Mouse (Mus musculus): Measurements from ENCODE around the gene Dcaf4. TPM values are rescaled to one million over a fixed set of nuclear protein-coding genes. Genes with fewer than 3 reads are reported as not detected.

Gene Dcaf4
- polyA plus RNA-seq, 1 experiment from 2014 or later: 19.7 TPM

DNA sequence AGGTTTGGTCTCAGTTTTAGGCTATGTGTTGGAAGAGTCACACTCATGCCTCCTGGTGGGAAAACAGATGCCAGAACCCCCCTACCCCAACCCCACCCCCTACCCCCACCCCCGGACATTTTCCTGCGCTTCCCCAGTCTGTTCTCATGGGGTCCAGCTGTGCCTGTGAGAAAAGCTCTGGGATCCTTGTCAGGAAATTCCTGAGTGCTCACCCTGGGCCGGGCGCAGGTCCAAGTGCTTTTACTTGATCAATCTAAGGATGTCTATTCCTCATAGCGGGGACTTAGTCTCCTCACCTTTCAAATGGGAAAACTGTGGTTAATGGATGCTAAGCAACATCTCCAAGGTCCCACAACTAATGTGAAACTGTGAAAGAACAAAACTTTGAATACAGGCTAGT is 7.1 kb upstream of the Dcaf4 start:
- TF ChIP-seq EP300 (optimal IDR thresholded peaks at IDR 0.05): no peak
- TF ChIP-seq CTCF (IDR thresholded peaks at IDR 0.05; ENCODE audit: low read depth): no peak
- no peak for DNase-seq (ENCODE audit: low spot score)
- ATAC-seq (ENCODE audit: low FRiP score, low TSS enrichment): no peak

DNA sequence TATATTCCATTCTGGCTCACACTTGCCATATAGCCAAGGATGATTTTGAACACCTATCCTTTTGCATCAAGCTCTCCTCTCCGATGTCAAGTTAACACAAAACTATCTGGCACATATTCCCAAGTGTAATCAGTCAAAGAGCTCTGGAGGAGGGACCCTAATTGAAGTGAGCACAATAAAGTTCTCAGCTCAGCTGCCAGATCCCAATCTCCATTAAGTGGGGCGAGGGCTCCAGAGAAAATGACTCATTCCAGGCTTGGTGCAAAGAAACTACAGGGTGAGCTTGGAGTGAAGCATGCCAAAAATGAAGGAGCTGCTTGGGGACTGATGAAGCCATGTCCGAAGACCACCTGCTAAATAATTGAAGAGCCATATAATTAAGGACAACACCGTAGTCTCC is 6.0 kb upstream of the Dcaf4 start:
- no peaks in the 10 kb centered on the region for H3K9me3 ChIP-seq (ENCODE audit: control insufficient read depth, low read length)
- no peak overlapping the region for H3K9ac ChIP-seq (ENCODE audit: low read length)
- WGBS: 55% methylated on average over 4 of the region's 4 CpGs
- no peaks in the 10 kb centered on the region for H3K36me3 ChIP-seq (ENCODE audit: control insufficient read depth, insufficient read depth, low read length)
- no peak overlapping the region for H3K27ac ChIP-seq (replicated peaks)
- DNase-seq (ENCODE audit: low spot score) (no peak), ATAC-seq (ENCODE audit: low FRiP score, low TSS enrichment) (no peak)
- H3K27me3 ChIP-seq (ENCODE audit: control insufficient read depth, insufficient read depth, low read length): no peaks in the 10 kb centered on the region
- TF ChIP-seq EP300 (optimal IDR thresholded peaks at IDR 0.05) (no peak), CTCF (IDR thresholded peaks at IDR 0.05; ENCODE audit: low read depth) (no peak)
- H3K4me3 ChIP-seq (ENCODE audit: low read depth, low read length): no peak overlapping the region
- no peak overlapping the region for H3K4me2 ChIP-seq (replicated peaks; ENCODE audit: low read depth)
- no peaks in the 10 kb centered on the region for H3K4me1 ChIP-seq (replicated peaks; ENCODE audit: control insufficient read depth, insufficient read depth)

More for the DNA sequence above, 7.1 kb upstream of the Dcaf4 start:
- 24% methylated on average over 5 of the region's 5 CpGs for WGBS
- H3K36me3 ChIP-seq (ENCODE audit: control insufficient read depth, insufficient read depth, low read length): no peaks in the 10 kb centered on the region
- no peaks in the 10 kb centered on the region for H3K27me3 ChIP-seq (ENCODE audit: control insufficient read depth, insufficient read depth, low read length)
- H3K9ac ChIP-seq (ENCODE audit: low read length): no peak overlapping the region
- H3K9me3 ChIP-seq (ENCODE audit: control insufficient read depth, low read length): no peaks in the 10 kb centered on the region
- no peak overlapping the region for H3K4me3 ChIP-seq (ENCODE audit: low read depth, low read length)
- H3K4me2 ChIP-seq (replicated peaks; ENCODE audit: low read depth): no peak overlapping the region
- H3K4me1 ChIP-seq (replicated peaks; ENCODE audit: control insufficient read depth, insufficient read depth): no peaks in the 10 kb centered on the region
- no peak overlapping the region for H3K27ac ChIP-seq (replicated peaks)

DNA sequence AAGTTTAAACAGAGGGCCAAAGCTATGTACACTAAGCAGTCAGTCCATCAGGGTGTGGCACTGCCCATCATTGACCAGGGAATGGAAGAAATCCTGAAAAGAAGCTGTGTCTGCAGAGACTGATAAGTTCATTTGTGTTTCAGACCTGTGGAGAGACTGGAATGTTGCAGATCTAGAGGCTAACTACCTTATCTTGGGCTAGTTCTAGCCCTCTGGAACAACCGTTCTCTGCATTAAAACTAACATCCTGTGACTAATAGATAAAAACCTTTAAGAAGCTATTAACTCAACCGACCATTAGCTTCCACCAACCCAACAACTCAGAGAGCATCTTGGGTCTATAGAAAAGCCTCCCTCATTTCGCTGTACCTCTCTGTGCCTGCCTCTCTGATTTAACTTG is 2.7 kb upstream of the Dcaf4 start:
- no peak for DNase-seq (ENCODE audit: low spot score)
- H3K9ac ChIP-seq (ENCODE audit: low read length): no peak overlapping the region
- no peak overlapping the region for H3K4me2 ChIP-seq (replicated peaks; ENCODE audit: low read depth)
- H3K4me3 ChIP-seq (ENCODE audit: low read depth, low read length): no peak overlapping the region
- H3K4me1 ChIP-seq (replicated peaks; ENCODE audit: control insufficient read depth, insufficient read depth): no peaks in the 10 kb centered on the region
- 68% methylated on average over 3 of the region's 3 CpGs for WGBS
- H3K9me3 ChIP-seq (ENCODE audit: control insufficient read depth, low read length): no peaks in the 10 kb centered on the region
- TF ChIP-seq CTCF (IDR thresholded peaks at IDR 0.05; ENCODE audit: low read depth) (no peak), EP300 (optimal IDR thresholded peaks at IDR 0.05) (no peak)
- no peaks in the 10 kb centered on the region for H3K36me3 ChIP-seq (ENCODE audit: control insufficient read depth, insufficient read depth, low read length)
- no peaks in the 10 kb centered on the region for H3K27me3 ChIP-seq (ENCODE audit: control insufficient read depth, insufficient read depth, low read length)
- H3K27ac ChIP-seq (replicated peaks): no peak overlapping the region
- no peak for ATAC-seq (ENCODE audit: low FRiP score, low TSS enrichment)

DNA sequence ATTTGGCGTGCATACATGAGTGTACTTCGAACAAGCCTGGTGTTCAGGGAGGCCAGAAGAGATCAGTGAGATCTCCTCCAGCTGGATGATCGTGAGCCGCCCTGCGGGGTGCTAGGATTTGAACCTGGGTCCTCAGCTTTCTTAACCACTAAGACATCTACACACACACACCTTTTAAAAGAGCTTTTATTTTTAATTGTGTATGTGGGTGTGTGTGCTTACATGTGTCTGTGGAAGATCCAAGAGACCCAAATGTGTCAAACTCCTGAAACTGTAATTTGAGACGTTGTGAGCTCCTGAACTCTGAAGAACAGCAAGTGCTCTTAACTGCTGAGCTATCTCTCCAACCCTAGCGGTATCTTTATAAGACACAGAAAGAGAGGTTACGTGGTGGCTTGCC is 817 bp downstream of the Dcaf4 start:
- ATAC-seq (ENCODE audit: low FRiP score, low TSS enrichment): no peak
- 31% methylated on average over 8 of the region's 8 CpGs for WGBS
- H3K9me3 ChIP-seq (ENCODE audit: control insufficient read depth, low read length): no peaks in the 10 kb centered on the region
- peak overlapping the region; percentile 70 for H3K4me2 ChIP-seq (replicated peaks; ENCODE audit: low read depth)
- DNase-seq (ENCODE audit: low spot score): no peak
- H3K9ac ChIP-seq (ENCODE audit: low read length): peak overlapping the region; percentile 67; the same call in 1 of the 2 replicates
- no peaks in the 10 kb centered on the region for H3K36me3 ChIP-seq (ENCODE audit: control insufficient read depth, insufficient read depth, low read length)
- H3K27ac ChIP-seq (replicated peaks): no peak overlapping the region; the same call in 1 of the 2 replicates
- peak overlapping the region; percentile 66 for H3K4me3 ChIP-seq (ENCODE audit: low read depth, low read length)
- H3K27me3 ChIP-seq (ENCODE audit: control insufficient read depth, insufficient read depth, low read length): no peaks in the 10 kb centered on the region
- TF ChIP-seq EP300 (optimal IDR thresholded peaks at IDR 0.05) (no peak), CTCF (IDR thresholded peaks at IDR 0.05; ENCODE audit: low read depth) (no peak)
- no peaks in the 10 kb centered on the region for H3K4me1 ChIP-seq (replicated peaks; ENCODE audit: control insufficient read depth, insufficient read depth)

DNA sequence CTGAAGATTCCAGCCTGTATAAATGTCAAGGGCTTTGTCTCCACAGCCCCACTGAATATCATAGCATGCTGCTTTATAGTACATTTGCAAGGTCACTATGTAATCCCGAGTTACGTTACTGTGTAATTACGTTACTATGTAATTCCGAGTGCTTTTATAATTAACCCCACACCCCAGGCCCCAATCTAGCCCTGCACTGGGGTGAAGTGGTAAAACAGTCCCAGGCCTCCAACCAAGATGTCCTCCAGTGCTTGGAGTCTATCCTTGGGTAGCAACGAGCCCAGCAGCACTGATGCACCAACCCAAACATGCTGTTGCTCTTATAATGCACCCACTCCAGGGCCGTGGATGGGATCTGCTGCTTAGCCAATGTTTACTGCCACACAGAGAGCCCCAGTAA is 2.8 kb downstream of the Dcaf4 start:
- no peaks in the 10 kb centered on the region for H3K9me3 ChIP-seq (ENCODE audit: control insufficient read depth, low read length)
- DNase-seq (ENCODE audit: low spot score) (no peak), ATAC-seq (ENCODE audit: low FRiP score, low TSS enrichment) (no peak)
- H3K27me3 ChIP-seq (ENCODE audit: control insufficient read depth, insufficient read depth, low read length): no peaks in the 10 kb centered on the region
- H3K27ac ChIP-seq (replicated peaks): no peak overlapping the region
- TF ChIP-seq CTCF (IDR thresholded peaks at IDR 0.05; ENCODE audit: low read depth) (no peak), EP300 (optimal IDR thresholded peaks at IDR 0.05) (no peak)
- H3K9ac ChIP-seq (ENCODE audit: low read length): no peak overlapping the region
- no peaks in the 10 kb centered on the region for H3K36me3 ChIP-seq (ENCODE audit: control insufficient read depth, insufficient read depth, low read length)
- H3K4me2 ChIP-seq (replicated peaks; ENCODE audit: low read depth): no peak overlapping the region
- H3K4me1 ChIP-seq (replicated peaks; ENCODE audit: control insufficient read depth, insufficient read depth): no peaks in the 10 kb centered on the region; the same call in 1 of the 2 replicates
- 84% methylated on average over 6 of the region's 6 CpGs for WGBS
- H3K4me3 ChIP-seq (ENCODE audit: low read depth, low read length): no peak overlapping the region

DNA sequence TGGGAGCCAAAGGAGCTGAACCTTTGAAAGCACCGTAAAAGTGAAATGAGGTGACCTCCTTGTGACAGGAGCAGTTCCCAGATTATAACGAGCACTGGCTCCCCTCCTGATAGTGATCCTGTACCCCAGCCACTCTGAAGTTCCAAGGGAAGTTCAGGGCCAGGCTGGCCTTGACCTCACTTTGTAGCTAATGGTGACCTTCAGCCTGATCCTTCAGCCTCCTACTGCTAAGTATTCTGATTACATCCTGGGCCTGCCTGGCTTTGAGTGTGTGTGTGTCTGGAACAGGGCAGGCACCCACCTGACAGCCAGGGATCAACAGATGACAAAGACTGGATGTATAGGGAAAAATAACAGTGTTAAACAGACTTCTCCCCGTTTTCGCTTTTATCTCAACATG is 3.6 kb downstream of the Dcaf4 start:
- ATAC-seq (ENCODE audit: low FRiP score, low TSS enrichment) (no peak), DNase-seq (ENCODE audit: low spot score) (no peak)
- no peaks in the 10 kb centered on the region for H3K36me3 ChIP-seq (ENCODE audit: control insufficient read depth, insufficient read depth, low read length)
- H3K4me3 ChIP-seq (ENCODE audit: low read depth, low read length): no peak overlapping the region
- no peak overlapping the region for H3K27ac ChIP-seq (replicated peaks)
- H3K9me3 ChIP-seq (ENCODE audit: control insufficient read depth, low read length): no peaks in the 10 kb centered on the region
- no peak overlapping the region for H3K9ac ChIP-seq (ENCODE audit: low read length)
- TF ChIP-seq EP300 (optimal IDR thresholded peaks at IDR 0.05) (no peak), CTCF (IDR thresholded peaks at IDR 0.05; ENCODE audit: low read depth) (no peak)
- 79% methylated on average over 4 of the region's 4 CpGs for WGBS
- H3K27me3 ChIP-seq (ENCODE audit: control insufficient read depth, insufficient read depth, low read length): no peaks in the 10 kb centered on the region
- H3K4me1 ChIP-seq (replicated peaks; ENCODE audit: control insufficient read depth, insufficient read depth): no peaks in the 10 kb centered on the region; the same call in 1 of the 2 replicates
- H3K4me2 ChIP-seq (replicated peaks; ENCODE audit: low read depth): no peak overlapping the region
